Mouse (Mus musculus) G1E (cell line): ENCODE measurements around the gene Ctsz.

Source experiments
- CTCF ChIP-seq: IDR thresholded peaks from 2 replicates; pipeline ENCODE4 v1.5.1; 2012; ENCODE audit warnings: low read depth, low read length, inconsistent platforms, mixed read lengths
- GATA1 ChIP-seq: IDR thresholded peaks from 2 replicates; pipeline ENCODE4 v1.6.1; 2012; ENCODE audit warnings: borderline replicate concordance, low read length, inconsistent platforms, mixed read lengths
- GATA2 ChIP-seq: IDR thresholded peaks from 2 replicates; pipeline ENCODE4 v1.6.1; 2012; ENCODE audit warnings: low read depth, low read length, inconsistent platforms, borderline replicate concordance
- POLR2AphosphoS5 ChIP-seq: IDR thresholded peaks from 2 replicates; pipeline ENCODE4 v1.6.1; 2012; ENCODE audit warnings: low read depth, low read length, inconsistent platforms; ENCODE audit not compliant: insufficient replicate concordance
- TAL1 ChIP-seq: conservative IDR thresholded peaks from 2 replicates; pipeline ENCODE4 v1.6.1; 2012; ENCODE audit warnings: low read depth, low read length, inconsistent platforms, mixed read lengths

GRCm38 (mm10) chr2:174470786-174471405, 32.1 kb upstream of the Ctsz start:
- TF ChIP-seq CTCF = no peak
- TF ChIP-seq GATA1 = no peak
- TF ChIP-seq TAL1 = no peak
- TF ChIP-seq POLR2AphosphoS5 = no peak
- no peak for TF ChIP-seq GATA2
